Mouse (Mus musculus): Measurements from ENCODE around the gene Hypk.

Hypk gene

DNA sequence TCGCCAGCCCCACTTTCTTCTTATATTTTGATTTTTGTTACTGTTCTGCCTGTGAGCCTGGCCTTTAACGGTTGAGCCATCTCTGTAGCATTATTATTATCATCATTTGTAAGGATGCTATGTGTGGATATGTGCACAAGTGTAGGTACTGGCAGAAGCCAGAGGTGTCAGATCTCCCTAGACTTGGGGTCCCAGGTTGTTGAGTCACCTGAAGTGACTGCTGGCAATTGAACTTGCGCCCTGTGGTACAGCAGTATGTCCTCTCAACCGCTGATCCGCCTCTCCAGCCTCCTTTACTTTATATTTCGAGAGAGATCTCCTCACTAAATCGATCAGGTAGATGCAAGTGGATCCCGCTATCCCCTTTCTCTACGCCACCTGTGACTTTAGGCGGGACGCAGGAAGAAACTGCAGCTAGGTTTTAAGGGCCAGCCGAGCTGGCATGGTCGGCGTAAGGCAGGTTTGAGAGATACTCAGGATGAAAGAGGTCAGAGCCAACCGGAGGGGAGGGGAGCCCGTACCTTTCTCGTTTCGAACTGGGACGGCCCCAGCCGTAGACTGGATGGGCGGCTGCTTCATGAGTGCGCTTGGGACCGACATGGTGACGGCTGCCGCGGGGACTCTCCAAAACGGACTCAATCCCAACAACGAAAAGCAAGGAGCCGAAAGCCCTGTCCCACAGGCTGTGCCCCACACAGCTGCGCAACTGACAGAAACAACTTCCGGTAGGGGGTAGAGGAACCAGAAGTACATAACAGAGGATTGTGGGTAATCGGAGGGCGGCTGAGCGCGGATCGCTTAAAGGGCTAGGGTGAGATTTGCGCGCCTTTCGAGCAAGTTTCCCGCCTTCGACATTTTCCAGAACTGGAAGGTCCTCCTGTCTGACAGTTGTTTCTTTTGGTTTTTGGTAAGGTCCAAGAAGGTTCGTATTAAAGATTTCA is 53.1 kb downstream of the Hypk start, which contains the start of the genes Mfap1a and Wdr76:
Gene Mfap1a, minus strand, starts transcription at position 724 of the 941 bp plus-strand sequence.
Gene Wdr76, plus strand, starts transcription at position 782 of the 941 bp plus-strand sequence.
- peak; percentile 80 for DNase-seq (ENCODE audit: low spot score)

DNA sequence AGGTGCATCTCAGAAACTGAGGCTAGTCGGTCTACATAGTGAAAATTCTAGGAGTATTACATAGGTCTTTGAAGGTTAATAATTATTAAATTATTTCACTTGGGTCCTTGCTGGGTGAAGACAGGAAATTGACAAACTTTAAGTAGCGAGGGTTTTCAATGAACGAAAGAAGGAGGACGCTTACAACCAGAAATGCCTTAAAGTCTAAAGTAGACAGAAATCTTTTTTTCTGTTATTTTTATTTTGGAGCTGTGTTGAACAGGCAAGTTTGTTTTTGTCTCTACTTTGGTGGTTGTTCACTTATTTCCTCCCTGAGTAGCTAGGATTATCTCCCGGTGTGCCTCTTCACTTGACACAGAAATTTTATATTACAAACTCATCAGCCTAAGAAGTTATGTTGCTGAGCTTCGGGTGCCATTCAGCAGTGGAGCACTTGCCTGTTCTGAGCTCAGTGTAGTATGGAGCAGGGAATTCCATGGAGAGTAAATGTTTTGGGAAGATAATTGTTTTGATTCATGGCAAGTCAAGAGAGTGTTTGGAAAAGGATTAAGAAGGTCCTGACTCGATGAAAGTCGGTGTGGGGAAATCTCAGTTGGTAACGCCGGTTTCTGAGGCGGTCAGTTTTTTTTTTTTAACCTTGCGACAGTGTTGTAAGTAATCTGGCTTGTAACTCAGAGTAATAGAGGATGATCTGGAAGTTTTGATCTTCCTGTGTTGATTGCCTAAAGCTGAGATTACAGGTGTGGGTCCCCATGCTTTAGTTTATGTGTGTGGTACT is 54.3 kb downstream of the Hypk start:
- no peak for DNase-seq (ENCODE audit: low spot score)

DNA sequence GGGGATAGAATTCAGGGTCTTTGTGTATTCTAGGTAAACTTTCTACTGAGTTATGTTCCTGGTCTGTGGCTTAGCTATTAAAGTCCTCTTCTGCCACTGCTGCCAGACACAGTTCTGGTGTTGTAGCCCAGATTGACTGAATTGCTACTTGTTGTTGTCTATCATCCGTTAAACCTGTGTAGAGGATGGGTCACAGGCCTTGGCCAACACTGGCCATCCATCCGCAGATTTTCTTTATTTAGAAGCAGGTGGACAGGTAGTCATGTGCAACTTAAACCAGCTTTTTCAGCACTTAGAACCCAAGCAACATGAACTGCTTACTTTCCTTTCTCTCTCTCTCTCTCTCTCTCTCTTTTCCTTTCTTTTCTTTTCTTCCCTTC is 54.9 kb downstream of the Hypk start:
- DNase-seq (ENCODE audit: low spot score) = no peak

Measured in testis, postnatal 10 days (tissue).